Mouse (Mus musculus): Measurements from ENCODE around the gene Gpc2.

- TF ChIP-seq CTCF (IDR thresholded peaks at IDR 0.05) (no peak), POLR2A (IDR thresholded peaks at IDR 0.05; ENCODE audit: insufficient read depth, low read depth, low read length) (no peak), EP300 (IDR thresholded peaks at IDR 0.05; ENCODE audit: insufficient read depth, low read depth, low read length) (no peak)
Measured at GRCm38 (mm10) chr5:138258078-138258477, 21.7 kb downstream of the Gpc2 start.
